Mouse (Mus musculus) midbrain, embryonic 16.5 days (tissue): ENCODE data around the gene Decr2. TPM values are rescaled to one million over a fixed set of nuclear protein-coding genes. Genes with fewer than 3 reads are reported as not detected.
"Not testable (repeated sequence)": the region's sequence is repeated elsewhere in the genome, so short reads cannot be mapped to it uniquely, and the experiment has no call there.

Experiments used
- ATAC-seq: fragments of 200-750 bp; cut with Nextera tagmentation; 2 replicates; pipeline ENCODE4 v1.8.0; 2017; ENCODE audit warnings: moderate TSS enrichment
- H3K27ac ChIP-seq: fragments of 300-500 bp; sonication (generic); 2 replicates; pipeline ENCODE4 v1.5.1; 2014; ENCODE audit warnings: mild to moderate bottlenecking, low read length, mixed read lengths
- H3K27me3 ChIP-seq: fragments of 300-500 bp; sonication (generic); 2 replicates; pipeline ENCODE4 v1.6.1; 2014; ENCODE audit warnings: low read depth, low read length, mixed read lengths; ENCODE audit not compliant: control insufficient read depth, insufficient read depth
- H3K36me3 ChIP-seq: fragments of 300-500 bp; sonication (generic); 2 replicates; pipeline ENCODE4 v1.6.1; 2014; ENCODE audit warnings: mild to moderate bottlenecking, low read length, moderate library complexity, mixed read lengths; ENCODE audit not compliant: control insufficient read depth, insufficient read depth
- H3K4me1 ChIP-seq: fragments of 300-500 bp; sonication (generic); 2 replicates; pipeline ENCODE4 v1.6.1; 2014; ENCODE audit warnings: mild to moderate bottlenecking, low read length, mixed read lengths; ENCODE audit not compliant: control insufficient read depth, insufficient read depth
- H3K4me2 ChIP-seq: fragments of 300-500 bp; sonication (generic); 2 replicates; pipeline ENCODE4 v1.6.1; 2014; ENCODE audit warnings: mild to moderate bottlenecking, low read length, mixed read lengths
- H3K4me3 ChIP-seq: fragments of 300-500 bp; sonication (generic); 2 replicates; pipeline ENCODE4 v1.5.1; 2014; ENCODE audit warnings: low read depth, mild to moderate bottlenecking, low read length, moderate library complexity, mixed read lengths
- H3K9ac ChIP-seq: fragments of 300-500 bp; sonication (generic); 2 replicates; pipeline ENCODE4 v1.6.1; 2014; ENCODE audit warnings: low read depth, low read length, mixed read lengths
- H3K9me3 ChIP-seq: fragments of 300-500 bp; sonication (generic); replicated peaks from 2 replicates; pipeline ENCODE4 v1.6.1; 2014; ENCODE audit warnings: mild to moderate bottlenecking, low read length, mixed read lengths; ENCODE audit not compliant: control insufficient read depth, poor library complexity, severe bottlenecking
- WGBS: fragments of 180-500 bp; shearing (Covaris S2); extraction: QIAGEN DNeasy Blood & Tissue Kit; methylation state at CpG from one replicate; pipeline ENCODE4 v1.1.7; 2014; 5-methylcytosine and 5-hydroxymethylcytosine counted together
- polyA plus RNA-seq: library from polyadenylated mRNA; unstranded; fragments of >200 nt; fragmentation: Nextera tagmentation; extraction: Ambion mirVana; gene quantifications from 2 replicates; pipeline ENCODE4 v1.2.1, GENCODE M21; 2015

Gene Decr2
- polyA plus RNA-seq, 1 experiment from 2014 or later, result 41.3 TPM

DNA sequence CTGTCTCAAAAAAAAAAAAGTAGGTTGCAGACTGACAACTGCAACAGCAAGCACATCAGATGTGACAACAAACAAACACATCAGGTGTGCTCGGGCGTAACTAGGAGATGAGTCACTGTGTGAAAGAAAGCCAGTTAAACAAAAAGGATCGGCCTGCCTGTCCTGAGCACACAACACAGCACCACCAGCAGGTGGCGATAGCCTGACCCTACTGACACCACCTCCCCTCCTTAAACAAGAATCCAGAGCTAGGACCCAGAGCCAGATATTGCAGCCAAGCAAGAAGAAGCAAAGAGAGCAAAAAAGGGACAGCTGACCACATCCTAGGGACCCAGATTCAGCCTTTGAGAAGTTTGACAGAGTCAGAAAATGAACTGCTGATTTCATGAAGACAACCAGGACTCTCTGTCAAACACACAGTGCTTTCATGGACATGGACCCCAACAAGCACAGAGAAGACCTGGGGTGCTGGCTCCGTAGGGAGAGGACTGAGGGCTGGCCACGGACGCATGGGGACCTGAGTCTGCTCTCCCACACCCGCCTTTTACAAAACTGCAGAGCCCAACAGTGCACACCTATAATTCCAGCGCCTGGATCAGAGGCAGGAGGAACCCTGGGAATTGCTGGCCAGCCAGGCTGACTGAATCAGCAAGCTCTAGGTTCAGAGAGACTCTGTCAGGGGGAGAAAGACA lies 48.9 kb downstream of the Decr2 start:
- Histone ChIP-seq H3K9ac (no peak overlapping the region), H3K4me1 (peaks cover 24% of the 10 kb centered on the region), H3K27ac (no peak overlapping the region), H3K9me3 (no peaks in the 10 kb centered on the region), H3K4me3 (no peak overlapping the region), H3K4me2 (no peak overlapping the region), H3K36me3 (peaks cover 1% of the 10 kb centered on the region; the same call in 1 of the 2 replicates), H3K27me3 (no peaks in the 10 kb centered on the region)
- no peak for ATAC-seq
- WGBS, result 53% methylated on average over 9 of the region's 9 CpGs

- H3K27me3 ChIP-seq, ATAC-seq, H3K9me3 ChIP-seq, H3K4me2 ChIP-seq, H3K27ac ChIP-seq, H3K4me3 ChIP-seq, H3K9ac ChIP-seq, H3K36me3 ChIP-seq: not testable (repeated sequence)
- peaks cover 21% of the 10 kb centered on the region for H3K4me1 ChIP-seq
- 89% methylated on average over 8 of the region's 8 CpGs for WGBS
These were observed 49.4 kb downstream of the Decr2 start for GRCm38 (mm10) chr17:26040711-26041110.

DNA sequence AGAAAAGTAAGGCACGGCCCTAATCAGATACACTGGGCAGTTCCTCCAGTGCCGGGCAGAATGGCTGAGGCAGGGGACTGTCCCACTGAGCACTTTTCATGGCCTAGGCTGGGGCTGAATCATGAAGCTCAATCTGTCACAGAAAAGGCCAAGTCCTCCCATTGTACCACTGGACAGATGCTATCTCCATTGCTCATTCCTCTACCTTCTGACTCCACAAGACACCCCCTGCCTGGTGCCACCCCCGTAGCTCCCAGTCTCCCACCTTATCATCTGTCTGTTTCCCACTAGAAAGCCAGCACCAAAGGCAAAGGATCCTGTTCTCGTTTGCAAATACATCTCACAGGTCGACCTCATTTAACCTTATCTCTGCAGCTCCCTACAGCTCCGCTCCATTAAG lies 58.1 kb downstream of the Decr2 start:
- Histone ChIP-seq H3K36me3 (peaks cover 8% of the 10 kb centered on the region; the same call in 1 of the 2 replicates), H3K27ac (no peak overlapping the region), H3K4me3 (no peak overlapping the region), H3K27me3 (no peaks in the 10 kb centered on the region), H3K9ac (no peak overlapping the region), H3K4me1 (no peaks in the 10 kb centered on the region), H3K4me2 (no peak overlapping the region), H3K9me3 (no peaks in the 10 kb centered on the region)
- ATAC-seq, result no peak
- 80% methylated on average over 6 of the region's 6 CpGs for WGBS

- no peak overlapping the region for H3K27ac ChIP-seq
- H3K4me2 ChIP-seq, result no peak overlapping the region
- no peak overlapping the region for H3K9ac ChIP-seq
- peaks cover 8% of the 10 kb centered on the region; the same call in 1 of the 2 replicates for H3K36me3 ChIP-seq
- WGBS, result 87% methylated on average over 5 of the region's 5 CpGs
- H3K4me3 ChIP-seq, result no peak overlapping the region
- ATAC-seq, result no peak
- no peaks in the 10 kb centered on the region for H3K4me1 ChIP-seq
- no peaks in the 10 kb centered on the region for H3K27me3 ChIP-seq
- H3K9me3 ChIP-seq, result no peaks in the 10 kb centered on the region
These were observed 58.6 kb downstream of the Decr2 start for GRCm38 (mm10) chr17:26031583-26031982.

Other genes with a start within 250 kb of the Decr2 start
- 11.8 and 14.5 TPM in 2 replicates for gene Gm20683, start 248.6 kb downstream of the Decr2 start, polyA plus RNA-seq
- 15.2 and 16.7 TPM in 2 replicates for gene Rhot2, start 245.5 kb downstream of the Decr2 start, polyA plus RNA-seq
- 18.5 and 21.6 TPM in 2 replicates for gene Wdr90, start 228.8 kb downstream of the Decr2 start, polyA plus RNA-seq
- gene Mcrip2, start 221.6 kb downstream of the Decr2 start, polyA plus RNA-seq, result 18.0 and 25.3 TPM in 2 replicates
- 62.2 and 63.5 TPM in 2 replicates for gene Mettl26, start 215.3 kb downstream of the Decr2 start, polyA plus RNA-seq
- gene Wfikkn1, start 209.5 kb downstream of the Decr2 start, polyA plus RNA-seq, result 0.45 and 0.52 TPM in 2 replicates
- gene Rab40c, start 170.6 kb downstream of the Decr2 start, polyA plus RNA-seq, result 50.9 and 52.2 TPM in 2 replicates
- gene Pigq, start 145.4 kb downstream of the Decr2 start, polyA plus RNA-seq, result 71.3 and 85.3 TPM in 2 replicates
- gene Nhlrc4, start 145.4 kb downstream of the Decr2 start, polyA plus RNA-seq, result 0.16 and 0.78 TPM in 2 replicates
- 2.8 and 3.1 TPM in 2 replicates for gene A930017K11Rik, start 137.8 kb downstream of the Decr2 start, polyA plus RNA-seq
- gene Capn15, start 104.5 kb downstream of the Decr2 start, polyA plus RNA-seq, result 20.6 and 20.8 TPM in 2 replicates
- 25.8 and 30.1 TPM in 2 replicates for gene Rab11fip3, start 20.8 kb downstream of the Decr2 start, polyA plus RNA-seq
- gene Nme4, start 5.3 kb upstream of the Decr2 start, polyA plus RNA-seq, result 16.8 and 18.3 TPM in 2 replicates
- 3.8 and 3.9 TPM in 2 replicates for gene Tmem8, start 23.0 kb upstream of the Decr2 start, polyA plus RNA-seq
- gene Mrpl28, start 33.2 kb upstream of the Decr2 start, polyA plus RNA-seq, result 161 and 172 TPM in 2 replicates
- gene Axin1, start 48.4 kb upstream of the Decr2 start, polyA plus RNA-seq, result 19.1 and 20.6 TPM in 2 replicates
- gene Pdia2, start 108.8 kb upstream of the Decr2 start, polyA plus RNA-seq, result 0.48 TPM in 1 of 2 replicates, not detected in the other
- 10.2 and 13.6 TPM in 2 replicates for gene Rgs11, start 112.6 kb upstream of the Decr2 start, polyA plus RNA-seq
- gene Arhgdig, start 117.4 kb upstream of the Decr2 start, polyA plus RNA-seq, result 131 and 182 TPM in 2 replicates
- gene Fam234a, start 153.9 kb upstream of the Decr2 start, polyA plus RNA-seq, result 30.3 and 32.6 TPM in 2 replicates
- gene Luc7l, start 162.6 kb upstream of the Decr2 start, polyA plus RNA-seq, result 114 and 124 TPM in 2 replicates